Mouse (Mus musculus): ENCODE data around the gene Ass1.

- no peak for TF ChIP-seq POLR2A (IDR thresholded peaks at IDR 0.05; ENCODE audit: borderline replicate concordance, control insufficient read depth, low read depth, low read length)
- TF ChIP-seq CTCF (IDR thresholded peaks at IDR 0.05; ENCODE audit: control insufficient read depth, insufficient read depth, low read length): no peak
These were observed 80.5 kb downstream of the Ass1 start for GRCm38 (mm10) chr2:31550503-31550902.

All from bone marrow, adult 2 months (tissue).